Mouse (Mus musculus): ENCODE results near the gene Hspb3. TPM values are rescaled to one million over a fixed set of nuclear protein-coding genes. Genes with fewer than 3 reads are reported as not detected.

Gene Hspb3
- polyA plus RNA-seq, 1 experiment from 2014 or later = 1.4 TPM

Other genes starting within 250 kb of the Hspb3 start
- gene Snx18, start 45.1 kb downstream of the Hspb3 start, polyA plus RNA-seq (2014; fragmentation: Nextera tagmentation; extraction: Ambion mirVana) = 33.3 and 34.7 TPM in 2 replicates
- gene Arl15, start 130.8 kb upstream of the Hspb3 start, polyA plus RNA-seq (2014; fragmentation: Nextera tagmentation; extraction: Ambion mirVana) = 10.9 and 14.4 TPM in 2 replicates

Data from embryonic facial prominence, embryonic 11.5 days (tissue).